Mouse (Mus musculus) midbrain, embryonic 14.5 days (tissue): ENCODE measurements around the gene Dnmt3b. TPM values are rescaled to one million over a fixed set of nuclear protein-coding genes. Genes with fewer than 3 reads are reported as not detected.

ENCODE experiments used
- ATAC-seq: fragments of 200-750 bp; cut with Nextera tagmentation; 2 replicates; pipeline ENCODE4 v1.8.0; 2017; ENCODE audit warnings: moderate number of reproducible peaks, moderate library complexity; ENCODE audit not compliant: low FRiP score, low TSS enrichment
- DNase-seq: peaks from one replicate; pipeline ENCODE4 v3.0.0-alpha.2; 2015
- H3K27ac ChIP-seq: fragments of 300-500 bp; sonication (generic); replicated peaks from 2 replicates; pipeline ENCODE4 v1.5.1; 2014; ENCODE audit warnings: mild to moderate bottlenecking, low read depth, low read length, moderate library complexity
- H3K27me3 ChIP-seq: fragments of 300-500 bp; sonication (generic); 2 replicates; pipeline ENCODE4 v1.6.1; 2014; ENCODE audit warnings: low read length, control low read depth, mixed read lengths; ENCODE audit not compliant: control insufficient read depth, insufficient read depth
- H3K36me3 ChIP-seq: fragments of 300-500 bp; sonication (generic); 2 replicates; pipeline ENCODE4 v1.6.1; 2014; ENCODE audit warnings: low read length, control low read depth; ENCODE audit not compliant: control insufficient read depth, insufficient read depth
- H3K4me1 ChIP-seq: fragments of 300-500 bp; sonication (generic); 2 replicates; pipeline ENCODE4 v1.6.1; 2014; ENCODE audit warnings: mild to moderate bottlenecking, antibody characterized with exemption, low read length, control low read depth; ENCODE audit not compliant: control insufficient read depth, insufficient read depth
- H3K4me2 ChIP-seq: fragments of 300-500 bp; sonication (generic); 2 replicates; pipeline ENCODE4 v1.6.1; 2014; ENCODE audit warnings: mild to moderate bottlenecking, low read length, moderate library complexity
- H3K4me3 ChIP-seq: fragments of 300-500 bp; sonication (generic); replicated peaks from 2 replicates; pipeline ENCODE4 v1.5.1; 2014; ENCODE audit warnings: low read depth, low read length
- H3K9ac ChIP-seq: fragments of 300-500 bp; sonication (generic); replicated peaks from 2 replicates; pipeline ENCODE4 v1.6.1; 2014; ENCODE audit warnings: mild to moderate bottlenecking, low read length, moderate library complexity
- H3K9me3 ChIP-seq: fragments of 300-500 bp; sonication (generic); 2 replicates; pipeline ENCODE4 v1.6.1; 2016; ENCODE audit warnings: low read length, control low read depth, mixed read lengths; ENCODE audit not compliant: control insufficient read depth
- WGBS: fragments of 180-500 bp; shearing (Covaris S2); extraction: QIAGEN DNeasy Blood & Tissue Kit; methylation state at CpG from one replicate; pipeline ENCODE4 v1.1.7; 2014; 5-methylcytosine and 5-hydroxymethylcytosine counted together
- polyA plus RNA-seq: library from polyadenylated mRNA; unstranded; fragments of >200 nt; fragmentation: Nextera tagmentation; extraction: Ambion mirVana; gene quantifications from 2 replicates; pipeline ENCODE4 v1.2.1, GENCODE M21; 2014

Gene Dnmt3b
- polyA plus RNA-seq, 1 experiment from 2014 or later = 3.2 TPM

DNA sequence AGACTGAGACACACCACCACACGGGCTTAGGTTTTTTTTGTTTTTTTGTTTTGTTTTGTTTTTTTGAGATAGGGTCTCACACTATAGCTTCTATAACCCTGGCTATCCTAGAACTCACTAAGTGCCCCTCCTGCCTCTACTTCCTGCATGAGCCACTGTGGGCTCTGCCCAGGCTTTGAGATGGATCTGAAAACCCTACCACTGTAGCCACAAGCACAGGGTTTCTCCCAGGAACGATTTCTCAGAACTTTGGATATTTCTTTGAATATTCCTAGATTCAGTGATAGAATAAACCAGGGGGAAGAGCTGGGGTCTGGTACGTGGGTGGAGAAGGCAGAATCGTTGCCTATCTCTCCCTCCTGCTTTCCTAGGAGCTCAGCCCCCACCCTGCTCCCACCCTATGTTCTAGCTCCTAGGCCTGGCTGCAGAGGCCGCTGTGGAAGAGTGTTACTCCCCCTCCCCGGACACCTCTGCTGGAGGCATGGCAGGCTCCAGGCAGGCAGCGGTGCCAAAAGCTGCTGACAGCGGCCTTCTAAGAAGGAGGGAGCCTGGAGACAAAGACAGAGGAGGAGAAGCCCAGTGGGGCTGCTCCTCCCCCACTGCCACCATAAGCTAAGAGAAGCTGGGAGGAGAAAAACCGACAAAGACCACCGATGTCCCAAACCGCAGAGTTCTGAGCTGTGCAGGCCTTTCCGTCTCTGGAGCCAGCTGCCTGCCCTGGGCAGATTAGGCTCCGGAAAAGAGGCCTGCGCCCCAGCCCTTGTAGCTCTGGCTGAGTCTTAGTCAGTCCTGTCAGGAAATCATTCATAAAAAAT is 38.6 kb upstream of the Dnmt3b start:
- peak; percentile 69 for DNase-seq
- Histone ChIP-seq H3K27ac (peak overlapping the region; percentile 82), H3K9me3 (no peaks in the 10 kb centered on the region), H3K4me3 (no peak overlapping the region), H3K27me3 (no peaks in the 10 kb centered on the region), H3K36me3 (no peaks in the 10 kb centered on the region), H3K4me1 (peaks cover 18% of the 10 kb centered on the region), H3K4me2 (no peak overlapping the region), H3K9ac (no peak overlapping the region; the same call in 1 of the 2 replicates)
- peak; percentile 61 for ATAC-seq
- 14% methylated on average over 13 of the region's 14 CpGs for WGBS

- Histone ChIP-seq H3K36me3 (no peaks in the 10 kb centered on the region), H3K9ac (no peak overlapping the region; the same call in 1 of the 2 replicates), H3K27ac (peak overlapping the region; percentile 82), H3K4me2 (no peak overlapping the region), H3K4me3 (no peak overlapping the region), H3K27me3 (no peaks in the 10 kb centered on the region), H3K9me3 (no peaks in the 10 kb centered on the region), H3K4me1 (peaks cover 18% of the 10 kb centered on the region)
- WGBS = 60% methylated on average over 7 of the region's 7 CpGs
- DNase-seq (peak; percentile 31), ATAC-seq (no peak)
These were observed 38.0 kb upstream of the Dnmt3b start for GRCm38 (mm10) chr2:153611241-153611630.

DNA sequence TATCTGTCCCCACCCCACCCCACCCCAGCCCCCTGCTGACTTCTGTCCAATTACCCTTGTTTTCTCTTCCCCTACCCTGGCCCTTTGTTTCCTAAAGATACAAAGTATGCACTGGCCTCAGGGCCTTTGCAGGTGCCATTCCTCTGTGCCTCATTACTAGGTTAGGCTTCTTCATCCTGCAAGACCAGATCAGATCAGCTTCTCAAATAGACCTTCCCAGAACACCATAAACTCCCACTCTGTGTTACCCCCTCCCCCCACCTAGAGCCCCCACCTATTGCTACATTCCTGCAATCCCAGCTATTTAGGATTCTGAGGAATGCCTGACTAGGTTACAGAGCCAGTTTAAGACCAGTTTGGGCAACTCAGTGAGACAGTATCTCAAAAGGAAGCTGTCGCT is 37.5 kb upstream of the Dnmt3b start:
- Histone ChIP-seq H3K27me3 (no peaks in the 10 kb centered on the region), H3K36me3 (no peaks in the 10 kb centered on the region), H3K4me3 (no peak overlapping the region), H3K4me1 (peaks cover 18% of the 10 kb centered on the region), H3K9me3 (no peaks in the 10 kb centered on the region), H3K9ac (no peak overlapping the region), H3K4me2 (no peak overlapping the region), H3K27ac (no peak overlapping the region)
- 98% methylated on average over 1 of the region's 1 CpGs for WGBS
- no peak for ATAC-seq
- no peak for DNase-seq

GRCm38 (mm10) chr2:153612594-153613281 is 36.5 kb upstream of the Dnmt3b start:
- Histone ChIP-seq H3K4me2 (no peak overlapping the region), H3K4me3 (no peak overlapping the region), H3K9me3 (no peaks in the 10 kb centered on the region), H3K27ac (no peak overlapping the region), H3K27me3 (no peaks in the 10 kb centered on the region), H3K4me1 (peaks cover 18% of the 10 kb centered on the region), H3K9ac (no peak overlapping the region), H3K36me3 (peaks cover 4% of the 10 kb centered on the region)
- peak; percentile 51 for DNase-seq
- no peak for ATAC-seq
- WGBS = 39% methylated on average over 3 of the region's 3 CpGs

- ATAC-seq = no peak
- 94% methylated on average over 3 of the region's 3 CpGs for WGBS
- Histone ChIP-seq H3K27ac (no peak overlapping the region), H3K27me3 (no peaks in the 10 kb centered on the region), H3K36me3 (peaks cover 46% of the 10 kb centered on the region), H3K4me2 (no peak overlapping the region), H3K9ac (no peak overlapping the region), H3K9me3 (no peaks in the 10 kb centered on the region), H3K4me3 (no peak overlapping the region), H3K4me1 (peaks cover 4% of the 10 kb centered on the region; the same call in 1 of the 2 replicates)
- DNase-seq = no peak
These were observed 32.4 kb upstream of the Dnmt3b start for GRCm38 (mm10) chr2:153616893-153617292.

GRCm38 (mm10) chr2:153618439-153618838 is 30.8 kb upstream of the Dnmt3b start:
- H3K9me3 ChIP-seq = no peaks in the 10 kb centered on the region
- WGBS = 92% methylated on average over 6 of the region's 6 CpGs
- no peaks in the 10 kb centered on the region for H3K4me1 ChIP-seq
- no peaks in the 10 kb centered on the region for H3K27me3 ChIP-seq
- H3K27ac ChIP-seq = no peak overlapping the region
- H3K9ac ChIP-seq = no peak overlapping the region
- ATAC-seq = no peak
- H3K4me2 ChIP-seq = no peak overlapping the region
- no peak for DNase-seq
- H3K36me3 ChIP-seq = peaks cover 61% of the 10 kb centered on the region
- H3K4me3 ChIP-seq = no peak overlapping the region

DNA sequence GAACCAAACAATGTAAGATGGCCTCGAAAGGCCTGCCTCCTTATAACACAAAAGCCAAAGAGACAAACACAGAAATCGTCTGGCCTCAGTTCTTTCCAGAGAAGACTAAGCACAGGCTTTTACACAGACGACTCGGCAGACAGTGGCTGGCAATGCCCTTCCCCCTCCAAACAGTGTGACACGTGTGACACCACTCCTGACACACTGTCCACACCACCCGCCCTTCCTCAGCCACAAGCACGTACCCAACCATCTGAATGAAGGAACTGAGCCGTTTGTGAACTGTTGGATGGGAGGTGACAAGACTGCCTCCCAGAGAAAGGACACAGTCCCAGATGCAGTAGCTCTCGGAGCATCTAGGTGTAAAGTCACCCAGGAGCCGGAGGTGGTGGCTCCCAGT is 30.4 kb upstream of the Dnmt3b start:
- Histone ChIP-seq H3K36me3 (peaks cover 65% of the 10 kb centered on the region), H3K9ac (no peak overlapping the region), H3K4me1 (no peaks in the 10 kb centered on the region), H3K4me3 (no peak overlapping the region), H3K9me3 (no peaks in the 10 kb centered on the region), H3K4me2 (no peak overlapping the region), H3K27me3 (no peaks in the 10 kb centered on the region), H3K27ac (no peak overlapping the region)
- no peak for ATAC-seq
- 81% methylated on average over 10 of the region's 10 CpGs for WGBS
- DNase-seq = no peak

GRCm38 (mm10) chr2:153622449-153622848 is 26.8 kb upstream of the Dnmt3b start:
- H3K36me3 ChIP-seq = peaks cover 91% of the 10 kb centered on the region
- 49% methylated on average over 10 of the region's 10 CpGs for WGBS
- DNase-seq = no peak
- no peak overlapping the region for H3K4me2 ChIP-seq
- no peak for ATAC-seq
- H3K4me3 ChIP-seq = no peak overlapping the region
- no peaks in the 10 kb centered on the region for H3K9me3 ChIP-seq
- H3K27me3 ChIP-seq = no peaks in the 10 kb centered on the region
- H3K9ac ChIP-seq = no peak overlapping the region
- no peaks in the 10 kb centered on the region for H3K4me1 ChIP-seq
- H3K27ac ChIP-seq = no peak overlapping the region
